Mouse (Mus musculus): ENCODE data around the gene Pacs2.

DNA sequence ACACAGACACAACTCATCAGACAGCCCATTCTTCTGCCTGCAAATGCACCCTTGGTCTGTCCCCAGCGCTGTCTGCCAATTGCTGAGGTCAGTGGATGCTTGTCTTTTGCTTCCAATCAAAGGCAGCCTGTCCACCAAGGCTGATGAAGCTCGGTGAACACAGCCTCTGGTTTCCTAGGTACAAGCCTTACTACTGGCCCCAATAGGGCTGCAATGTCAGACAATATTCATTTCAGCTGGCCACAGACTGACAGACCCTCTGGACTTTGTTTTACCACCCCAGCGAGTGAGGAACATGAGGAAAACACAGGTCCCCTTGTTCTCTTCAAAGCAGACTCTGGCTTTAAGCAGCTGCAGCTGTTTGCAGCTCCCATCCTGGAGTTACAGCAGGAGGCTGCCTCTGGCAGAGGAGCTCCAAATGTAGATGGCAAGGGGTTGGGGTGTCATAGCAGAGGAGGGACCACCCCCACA is 1.3 kb upstream of the Pacs2 start:
- TF ChIP-seq CTCF (IDR thresholded peaks at IDR 0.05; ENCODE audit: insufficient read depth, low read length): no peak
- TF ChIP-seq POLR2A (IDR thresholded peaks at IDR 0.05; ENCODE audit: borderline replicate concordance, extremely low read depth, low read depth, low read length): no peak
